Mouse (Mus musculus) neural tube, embryonic 14.5 days (tissue): Measurements from ENCODE around the gene Fjx1. TPM values are rescaled to one million over a fixed set of nuclear protein-coding genes. Genes with fewer than 3 reads are reported as not detected.

ENCODE experiments used
- ATAC-seq: fragments of 200-750 bp; cut with Nextera tagmentation; 2 replicates; pipeline ENCODE4 v1.8.0; 2017; ENCODE audit warnings: low read depth, mild to moderate bottlenecking, moderate TSS enrichment, moderate library complexity
- H3K27ac ChIP-seq: fragments of 300-500 bp; sonication (generic); 2 replicates; pipeline ENCODE4 v1.5.1; 2014; ENCODE audit warnings: low read depth, mild to moderate bottlenecking, control low read depth, low read length, moderate library complexity, mixed read lengths
- H3K27me3 ChIP-seq: fragments of 300-500 bp; sonication (generic); 2 replicates; pipeline ENCODE4 v1.6.1; 2014; ENCODE audit warnings: low read length; ENCODE audit not compliant: control insufficient read depth, insufficient read depth
- H3K36me3 ChIP-seq: fragments of 300-500 bp; sonication (generic); 2 replicates; pipeline ENCODE4 v1.6.1; 2014; ENCODE audit warnings: low read length, mixed read lengths; ENCODE audit not compliant: control insufficient read depth, insufficient read depth
- H3K4me1 ChIP-seq: fragments of 300-500 bp; sonication (generic); 2 replicates; pipeline ENCODE4 v1.6.1; 2014; ENCODE audit warnings: low read length; ENCODE audit not compliant: control insufficient read depth, insufficient read depth
- H3K4me2 ChIP-seq: fragments of 300-500 bp; sonication (generic); 2 replicates; pipeline ENCODE4 v1.6.1; 2014; ENCODE audit warnings: mild to moderate bottlenecking, low read depth, low read length, control low read depth
- H3K4me3 ChIP-seq: fragments of 300-500 bp; sonication (generic); 2 replicates; pipeline ENCODE4 v1.5.1; 2014; ENCODE audit warnings: low read depth, low read length, control low read depth, mixed read lengths
- H3K9ac ChIP-seq: fragments of 300-500 bp; sonication (generic); replicated peaks from 2 replicates; pipeline ENCODE4 v1.6.1; 2014; ENCODE audit warnings: low read depth, mild to moderate bottlenecking, control low read depth, low read length, mixed read lengths
- H3K9me3 ChIP-seq: fragments of 300-500 bp; sonication (generic); 2 replicates; pipeline ENCODE4 v1.6.1; 2016; ENCODE audit warnings: low read length; ENCODE audit not compliant: control insufficient read depth
- WGBS: fragments of 180-500 bp; shearing (Covaris S2); extraction: QIAGEN DNeasy Blood & Tissue Kit; methylation state at CpG from one replicate; pipeline ENCODE4 v1.1.7; 2014; 5-methylcytosine and 5-hydroxymethylcytosine counted together
- polyA plus RNA-seq: library from polyadenylated mRNA; unstranded; fragments of >200 nt; fragmentation: Nextera tagmentation; extraction: Ambion mirVana; gene quantifications from 2 replicates; pipeline ENCODE4 v1.2.1, GENCODE M21; 2014

Fjx1 gene
- polyA plus RNA-seq, 1 experiment from 2014 or later, result 33.8 TPM

DNA sequence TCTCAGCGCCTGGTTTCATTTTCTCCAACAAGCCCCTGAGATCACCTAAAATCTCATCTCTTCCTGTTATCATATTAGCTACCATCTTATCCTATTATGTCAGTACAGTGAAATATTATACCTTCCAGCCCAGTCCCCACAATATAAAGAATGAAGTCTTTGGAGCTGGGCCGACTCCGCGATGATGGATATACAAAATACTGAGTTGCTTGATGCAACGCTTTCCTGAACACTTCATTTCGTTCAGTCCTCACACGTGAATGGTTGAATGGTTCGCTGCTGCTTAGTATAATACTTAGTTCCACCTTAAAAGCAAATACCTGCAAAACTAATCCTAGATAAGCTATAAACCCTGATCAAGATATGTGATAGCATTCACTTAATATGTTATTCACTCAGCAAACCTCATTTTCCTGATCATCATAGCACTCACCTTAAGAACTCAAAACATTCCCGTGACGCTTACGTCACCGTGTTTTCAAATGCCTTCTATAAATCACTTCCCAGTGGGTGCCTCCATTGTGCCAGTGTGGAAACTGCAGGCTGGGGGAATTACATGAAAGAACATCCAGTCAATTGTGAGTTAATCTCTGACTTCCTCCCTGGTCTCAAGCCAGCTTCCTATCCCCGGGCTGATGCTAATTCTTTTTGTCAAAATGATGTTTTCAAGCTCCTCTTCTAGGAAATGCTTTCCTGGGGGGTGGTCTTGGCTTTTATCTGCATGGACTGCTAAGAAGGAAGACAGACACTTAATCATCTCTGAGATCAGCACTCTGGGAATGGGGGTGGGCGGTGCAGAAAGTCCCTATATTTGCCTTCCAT lies 44.7 kb downstream of the Fjx1 start, which contains the start of gene Trim44:
Trim44 (minus strand) TSS at position 466 of the 822 bp plus-strand sequence.
- WGBS, result 31% methylated on average over 14 of the region's 14 CpGs
- no peak within 1 kb of the TSS for H3K4me3 ChIP-seq
- peak within 1 kb of the TSS; percentile 48 for H3K27ac ChIP-seq
- H3K9ac ChIP-seq, result no peak within 1 kb of the TSS
- ATAC-seq, result peak; percentile 58
- no peaks in the 10 kb centered on the region for H3K36me3 ChIP-seq
- no peaks in the 10 kb centered on the region for H3K9me3 ChIP-seq
- no peaks in the 10 kb centered on the region for H3K27me3 ChIP-seq
- H3K4me2 ChIP-seq, result peak within 1 kb of the TSS; percentile 23; the same call in 1 of the 2 replicates
- H3K4me1 ChIP-seq, result peaks cover 8% of the 10 kb centered on the region; the same call in 1 of the 2 replicates

- no peaks in the 10 kb centered on the region for H3K9me3 ChIP-seq
- no peak overlapping the region for H3K27ac ChIP-seq
- H3K27me3 ChIP-seq, result no peaks in the 10 kb centered on the region
- ATAC-seq, result no peak
- H3K4me1 ChIP-seq, result peaks cover 8% of the 10 kb centered on the region; the same call in 1 of the 2 replicates
- no peaks in the 10 kb centered on the region for H3K36me3 ChIP-seq
- H3K4me3 ChIP-seq, result no peak overlapping the region
- no peak overlapping the region for H3K4me2 ChIP-seq
- no peak overlapping the region for H3K9ac ChIP-seq
- WGBS, result 86% methylated on average over 4 of the region's 4 CpGs
Observed at GRCm38 (mm10) chr2:102406324-102407304, 45.7 kb downstream of the Fjx1 start.

DNA sequence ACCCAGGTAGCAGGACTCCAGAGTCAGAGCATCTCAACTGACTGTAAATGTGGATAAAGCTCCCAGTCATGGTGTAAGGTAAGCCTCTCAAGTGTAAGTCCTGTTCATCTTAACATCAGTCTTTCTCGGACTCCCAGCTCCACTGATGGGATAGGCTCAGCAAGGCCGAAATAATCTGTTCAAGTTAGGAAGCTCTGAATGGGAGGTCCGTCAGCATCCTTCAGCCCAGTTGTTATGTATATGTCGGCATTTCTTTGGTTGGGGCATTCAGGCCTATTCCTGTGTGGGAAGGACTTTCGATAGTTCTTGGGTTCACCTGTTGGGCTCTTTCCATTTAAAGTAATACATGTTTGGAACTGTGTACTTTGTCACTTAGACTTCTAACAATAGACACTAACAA lies 48.3 kb downstream of the Fjx1 start:
- H3K4me1 ChIP-seq, result peaks cover 14% of the 10 kb centered on the region; the same call in 1 of the 2 replicates
- no peak overlapping the region for H3K27ac ChIP-seq
- H3K4me2 ChIP-seq, result no peak overlapping the region
- no peak overlapping the region for H3K9ac ChIP-seq
- ATAC-seq, result no peak
- no peaks in the 10 kb centered on the region for H3K27me3 ChIP-seq
- no peaks in the 10 kb centered on the region for H3K9me3 ChIP-seq
- no peak overlapping the region for H3K4me3 ChIP-seq
- WGBS, result 69% methylated on average over 5 of the region's 5 CpGs
- H3K36me3 ChIP-seq, result no peaks in the 10 kb centered on the region

- H3K4me2 ChIP-seq, result no peak overlapping the region
- no peak overlapping the region for H3K27ac ChIP-seq
- H3K9me3 ChIP-seq, result no peaks in the 10 kb centered on the region
- no peak overlapping the region for H3K4me3 ChIP-seq
- H3K27me3 ChIP-seq, result no peaks in the 10 kb centered on the region
- H3K4me1 ChIP-seq, result peaks cover 16% of the 10 kb centered on the region; the same call in 1 of the 2 replicates
- ATAC-seq, result no peak
- H3K36me3 ChIP-seq, result no peaks in the 10 kb centered on the region
- no peak overlapping the region for H3K9ac ChIP-seq
- WGBS, result 92% methylated on average over 4 of the region's 4 CpGs
Observed at GRCm38 (mm10) chr2:102403306-102403705, 49.0 kb downstream of the Fjx1 start.

GRCm38 (mm10) chr2:102401352-102401692 lies 51.0 kb downstream of the Fjx1 start:
- peak overlapping the region; percentile 65 for H3K9ac ChIP-seq
- peak overlapping the region; percentile 77 for H3K4me3 ChIP-seq
- H3K9me3 ChIP-seq, result no peaks in the 10 kb centered on the region
- H3K36me3 ChIP-seq, result no peaks in the 10 kb centered on the region
- H3K27ac ChIP-seq, result peak overlapping the region; percentile 96
- no peaks in the 10 kb centered on the region for H3K27me3 ChIP-seq
- H3K4me2 ChIP-seq, result peak overlapping the region; percentile 94
- no peak for ATAC-seq
- 19% methylated on average over 6 of the region's 6 CpGs for WGBS
- H3K4me1 ChIP-seq, result peaks cover 10% of the 10 kb centered on the region; the same call in 1 of the 2 replicates

GRCm38 (mm10) chr2:102400605-102401351 lies 51.5 kb downstream of the Fjx1 start:
- Histone ChIP-seq H3K36me3 (no peaks in the 10 kb centered on the region), H3K4me3 (peak overlapping the region; percentile 77), H3K27me3 (no peaks in the 10 kb centered on the region), H3K9ac (peak overlapping the region; percentile 65), H3K4me2 (peak overlapping the region; percentile 94), H3K9me3 (no peaks in the 10 kb centered on the region), H3K4me1 (peaks cover 10% of the 10 kb centered on the region; the same call in 1 of the 2 replicates), H3K27ac (peak overlapping the region; percentile 96)
- under 1% methylated on average over 68 of the region's 94 CpGs for WGBS
- ATAC-seq, result peak; percentile 94

DNA sequence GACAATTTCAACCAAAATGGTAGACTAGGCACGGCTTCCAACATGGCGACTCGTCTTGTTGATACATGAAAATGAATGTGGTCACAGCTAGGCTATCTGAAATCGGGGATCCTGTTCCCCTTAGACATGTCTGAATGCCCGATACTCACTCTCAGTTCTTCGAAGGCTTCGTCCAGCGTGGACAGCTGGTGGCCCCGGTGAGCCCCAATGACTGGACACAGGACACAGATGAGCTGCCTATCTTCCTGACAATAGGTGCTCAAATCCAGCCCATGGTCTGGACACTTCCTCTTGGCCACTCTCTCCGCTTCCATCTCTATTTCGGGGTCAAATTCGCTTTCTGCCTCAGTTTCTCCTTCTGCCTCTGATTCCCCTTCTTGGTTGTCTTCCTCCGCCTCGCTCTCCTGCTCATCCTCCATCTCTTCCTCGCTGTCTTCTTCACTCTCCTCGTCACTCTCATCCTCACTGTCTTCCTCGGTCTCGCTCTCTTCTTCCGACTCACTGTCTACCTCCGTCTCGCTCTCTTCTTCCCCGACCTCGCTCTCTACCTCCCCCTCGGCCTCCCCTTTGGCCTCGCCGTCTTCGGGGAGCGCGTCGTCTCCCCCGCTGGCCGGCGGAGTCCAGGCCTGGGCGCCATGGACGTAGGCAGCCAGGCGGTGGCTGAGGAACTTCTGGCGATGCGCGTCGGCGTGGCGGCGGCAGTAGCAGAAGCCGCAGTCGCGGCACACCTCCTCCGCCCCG lies 52.3 kb downstream of the Fjx1 start:
- Histone ChIP-seq H3K27me3 (no peaks in the 10 kb centered on the region), H3K4me2 (peak overlapping the region; percentile 94), H3K4me3 (peak overlapping the region; percentile 77), H3K4me1 (peaks cover 10% of the 10 kb centered on the region; the same call in 1 of the 2 replicates), H3K9me3 (no peaks in the 10 kb centered on the region), H3K27ac (peak overlapping the region; percentile 96), H3K9ac (peak overlapping the region; percentile 65), H3K36me3 (no peaks in the 10 kb centered on the region)
- ATAC-seq, result no peak; the same call in 1 of the 2 replicates
- 37% methylated on average over 48 of the region's 48 CpGs for WGBS
